Mouse (Mus musculus) liver, adult 10 weeks (tissue): ENCODE data around the gene Cenpm. TPM values are rescaled to one million over a fixed set of nuclear protein-coding genes. Genes with fewer than 3 reads are reported as not detected.

ENCODE experiments used
- polyA plus RNA-seq: library from polyadenylated mRNA; stranded (reverse); fragments of 350-450 nt; fragmentation: Illumina TruSeq; extraction: RNeasy Lipid Tissue Mini Kit (QIAGEN cat#74804); gene quantifications from one replicate; pipeline ENCODE4 v1.2.3, GENCODE M21; 2014; ENCODE audit warnings: low read depth, low replicate concordance

The Cenpm gene
- polyA plus RNA-seq, result 2.0 TPM

DNA sequence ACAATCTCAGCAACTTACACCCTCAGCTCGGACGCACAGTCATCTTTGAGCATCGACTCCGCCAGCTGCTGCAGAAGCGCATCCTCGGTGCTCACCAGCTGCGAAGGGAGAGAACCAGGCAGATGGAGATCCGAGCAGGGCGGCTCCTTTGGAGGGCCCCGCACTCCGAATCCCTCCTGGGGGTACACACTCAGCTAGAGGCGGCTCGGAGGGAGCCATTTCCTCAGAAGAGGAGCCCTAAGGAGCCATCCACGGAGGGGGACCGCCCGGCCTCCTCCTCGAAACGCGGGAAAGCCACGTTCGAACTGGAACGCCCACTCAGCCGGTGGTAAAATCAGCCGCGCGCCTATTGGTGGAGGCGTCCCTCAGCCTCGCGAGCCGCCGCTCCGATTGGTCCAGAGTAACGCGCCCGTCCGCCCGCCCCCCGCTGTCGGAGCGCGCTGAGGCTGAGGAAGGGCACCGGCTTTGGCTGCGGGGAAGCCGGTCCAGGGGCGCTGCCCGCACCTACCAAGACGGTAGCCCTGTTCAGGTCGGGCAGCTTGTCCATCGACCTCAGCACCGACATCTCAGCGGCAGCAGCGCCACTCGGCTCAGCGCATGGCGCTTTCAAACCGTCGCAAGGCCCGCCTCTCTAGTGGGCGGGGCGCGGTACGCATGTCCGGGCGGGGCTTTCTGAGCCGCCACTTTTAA is at the start of gene Cenpm:
Gene Cenpm (minus strand): TSS at position 634 of the 690 bp plus-strand sequence.

DNA sequence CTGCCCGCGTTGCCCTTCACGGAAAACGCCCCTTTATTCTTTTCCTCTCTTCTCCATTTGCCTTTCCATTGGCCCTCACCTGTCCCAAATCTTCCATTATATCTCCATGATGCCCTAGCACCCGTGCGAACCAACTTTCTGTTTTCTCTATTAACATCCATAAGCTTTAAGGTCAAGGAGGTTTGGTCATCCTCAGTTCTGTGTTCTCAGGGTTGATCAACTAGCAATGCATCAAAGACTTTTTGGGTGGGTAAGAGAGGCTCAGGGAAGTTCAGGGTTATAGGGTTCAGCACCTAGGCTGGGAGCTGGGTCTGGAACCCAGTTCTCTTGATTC is 30.0 kb upstream of the Cenpm start, which contains the start of gene Sept3:
Gene Sept3 (plus strand): TSS at position 301 of the 334 bp plus-strand sequence.

DNA sequence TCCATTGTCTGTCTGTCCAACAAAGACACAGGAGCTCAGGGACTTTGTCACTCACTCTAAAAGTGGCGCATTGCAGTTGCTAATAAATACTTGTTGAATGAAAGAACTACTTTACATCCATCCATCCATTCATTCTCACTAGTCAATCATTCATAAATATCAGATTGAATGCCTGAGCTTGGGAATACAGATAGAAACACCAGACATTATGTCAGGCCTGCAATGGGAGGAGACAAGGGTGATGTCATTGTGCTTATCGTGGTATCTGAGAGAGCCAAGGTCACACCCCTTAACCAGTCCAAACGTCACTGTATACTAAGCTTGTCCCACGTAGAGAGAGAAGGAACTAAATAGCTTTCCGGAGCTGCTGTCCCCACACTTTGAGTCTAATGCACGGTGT is 7.5 kb upstream of the Cenpm start, which contains the start of gene 1500009C09Rik:
Gene 1500009C09Rik (plus strand): TSS at position 301 of the 400 bp plus-strand sequence.

DNA sequence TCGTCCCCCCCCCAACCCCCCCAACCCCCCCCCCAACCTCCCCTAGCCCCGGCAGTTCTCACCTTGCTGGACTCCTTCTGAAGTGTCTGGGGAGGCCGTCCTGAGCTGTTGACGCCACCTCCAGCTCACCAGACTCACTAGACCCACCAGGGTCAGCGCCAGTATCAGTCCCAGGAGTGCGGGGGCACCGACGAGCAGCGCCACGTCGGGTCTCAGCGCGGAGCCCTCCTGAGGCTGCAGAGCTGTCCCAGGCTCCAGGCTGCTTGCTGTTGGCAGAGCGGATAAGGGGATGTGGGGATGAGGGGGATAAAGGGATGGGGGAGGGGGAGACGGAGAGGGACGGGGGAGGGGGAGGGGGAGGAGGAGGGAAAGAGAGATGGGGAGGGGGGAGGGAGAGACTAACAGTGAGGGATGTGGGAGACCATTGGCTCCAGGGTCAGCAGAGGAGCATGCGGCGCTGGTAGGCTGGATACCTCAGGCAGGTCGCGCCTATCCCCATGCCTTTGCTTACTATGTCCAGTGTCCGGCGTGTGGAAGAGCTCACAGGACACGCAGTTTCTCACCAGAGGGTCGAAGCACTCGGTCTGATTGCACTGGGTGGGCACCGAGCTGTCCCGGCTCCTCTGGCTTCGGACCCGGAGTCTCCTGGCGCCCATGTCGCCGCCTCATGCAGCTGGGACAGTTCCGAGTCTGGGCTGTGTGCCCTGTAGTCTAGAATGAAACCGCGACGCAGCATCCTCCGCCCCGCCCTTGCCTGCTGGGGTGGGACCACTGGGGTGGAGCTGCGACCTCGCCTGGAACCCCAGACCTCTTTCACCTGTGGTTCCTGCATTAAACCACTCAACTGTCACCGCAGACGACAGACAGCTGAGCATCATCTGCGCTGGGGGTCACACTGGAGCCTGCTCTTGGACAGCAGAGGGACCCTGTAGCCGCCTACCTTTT is 20.6 kb downstream of the Cenpm start, which contains the start of gene Tnfrsf13c:
Gene Tnfrsf13c (minus strand): TSS at position 713 of the 945 bp plus-strand sequence.

DNA sequence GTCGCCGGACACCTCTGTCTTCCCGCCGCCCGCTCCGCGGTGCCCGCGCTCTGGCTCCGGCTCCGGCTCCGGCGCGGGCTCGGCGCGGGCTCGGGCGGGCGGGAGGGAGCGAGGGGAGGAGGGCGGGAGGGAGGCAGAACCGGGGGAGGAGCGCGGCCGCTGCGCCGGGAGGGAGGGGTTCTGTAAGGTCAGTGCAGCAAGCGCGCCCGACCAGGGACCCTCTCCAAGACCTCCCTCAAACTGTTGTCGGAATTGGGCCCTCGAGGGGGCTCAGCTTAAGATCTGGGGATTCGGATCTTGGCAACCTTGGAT is 31.8 kb downstream of the Cenpm start, which contains the start of gene Shisa8:
Gene Shisa8 (minus strand): TSS at position 64 of the 312 bp plus-strand sequence.

Other genes starting within 250 kb of the Cenpm start
- 14.6 TPM for gene Desi1, start 210.9 kb downstream of the Cenpm start, polyA plus RNA-seq
- 117 TPM for gene Snu13, start 197.2 kb downstream of the Cenpm start, polyA plus RNA-seq
- not detected for gene 4930407I10Rik, start 185.6 kb downstream of the Cenpm start, polyA plus RNA-seq
- not detected for gene Mei1, start 174.8 kb downstream of the Cenpm start, polyA plus RNA-seq
- 1.1 TPM for gene Ccdc134, start 116.8 kb downstream of the Cenpm start, polyA plus RNA-seq
- gene Srebf2, start 97.6 kb downstream of the Cenpm start, polyA plus RNA-seq, result 7.5 TPM
- not detected for gene Shisa8, start 31.9 kb downstream of the Cenpm start, polyA plus RNA-seq
- gene Tnfrsf13c, start 20.4 kb downstream of the Cenpm start, polyA plus RNA-seq, result not detected
- gene 1500009C09Rik, start 7.6 kb upstream of the Cenpm start, polyA plus RNA-seq, result not detected
- gene Sept3, start 30.1 kb upstream of the Cenpm start, polyA plus RNA-seq, result not detected
- gene Wbp2nl, start 54.2 kb upstream of the Cenpm start, polyA plus RNA-seq, result not detected
- 10.4 TPM for gene Naga, start 94.2 kb upstream of the Cenpm start, polyA plus RNA-seq
- gene Pheta2, start 94.2 kb upstream of the Cenpm start, polyA plus RNA-seq, result 0.26 TPM
- gene Smdt1, start 94.2 kb upstream of the Cenpm start, polyA plus RNA-seq, result 34.1 TPM
- gene Ndufa6, start 109.6 kb upstream of the Cenpm start, polyA plus RNA-seq, result 404 TPM
- 73.7 TPM for gene Cyp2d22, start 135.5 kb upstream of the Cenpm start, polyA plus RNA-seq
- gene Cyp2d11, start 149.3 kb upstream of the Cenpm start, polyA plus RNA-seq, result not detected
- 174 TPM for gene Cyp2d10, start 162.4 kb upstream of the Cenpm start, polyA plus RNA-seq
- gene Cyp2d9, start 188.7 kb upstream of the Cenpm start, polyA plus RNA-seq, result 18.5 TPM